Mouse (Mus musculus) skeletal muscle tissue, postnatal 0 days (tissue): ENCODE results near the gene Ppm1f. TPM values are rescaled to one million over a fixed set of nuclear protein-coding genes. Genes with fewer than 3 reads are reported as not detected.

Experiments used
- polyA plus RNA-seq: library from polyadenylated mRNA; unstranded; fragments of >200 nt; fragmentation: Nextera tagmentation; extraction: Ambion mirVana; gene quantifications from 2 replicates; pipeline ENCODE4 v1.2.1, GENCODE M21; 2015

The Ppm1f gene
- polyA plus RNA-seq: 10.4 and 10.7 TPM in 2 replicates

GRCm38 (mm10) chr16:16896382-16897055 lies at the start of gene Ppm1f:
Ppm1f (plus strand) TSS chr16:16896469.

GRCm38 (mm10) chr16:16863978-16864377 lies 32.3 kb upstream of the Ppm1f start, which contains the start of gene Igll1:
Igll1 (minus strand) TSS chr16:16863985.

GRCm38 (mm10) chr16:16870617-16871331 lies 25.5 kb upstream of the Ppm1f start, which contains the start of the genes Top3b and Vpreb1:
Top3b (plus strand) TSS chr16:16870736.
Vpreb1 (minus strand) TSS chr16:16870843.

Other genes starting within 250 kb of the Ppm1f start
- not detected in 2 replicates for gene Olfr19, start 220.1 kb upstream of the Ppm1f start, polyA plus RNA-seq
- gene Spag6l, start 67.0 kb upstream of the Ppm1f start, polyA plus RNA-seq: 0.05 TPM in 1 of 2 replicates, not detected in the other
- gene Igll1, start 32.5 kb upstream of the Ppm1f start, polyA plus RNA-seq: not detected in 2 replicates
- gene Top3b, start 25.7 kb upstream of the Ppm1f start, polyA plus RNA-seq: 28.9 and 29.4 TPM in 2 replicates
- 0.39 and 0.67 TPM in 2 replicates for gene Vpreb1, start 25.6 kb upstream of the Ppm1f start, polyA plus RNA-seq
- gene Mapk1, start 86.9 kb downstream of the Ppm1f start, polyA plus RNA-seq: 91.6 and 99.3 TPM in 2 replicates
- gene Ypel1, start 173.2 kb downstream of the Ppm1f start, polyA plus RNA-seq: 5.3 and 7.5 TPM in 2 replicates
- gene Ppil2, start 214.8 kb downstream of the Ppm1f start, polyA plus RNA-seq: 51.8 and 53.1 TPM in 2 replicates
- gene 2610318N02Rik, start 228.7 kb downstream of the Ppm1f start, polyA plus RNA-seq: 1.2 and 1.7 TPM in 2 replicates
- gene Sdf2l1, start 235.9 kb downstream of the Ppm1f start, polyA plus RNA-seq: 5.9 and 9.9 TPM in 2 replicates
- gene Ydjc, start 248.2 kb downstream of the Ppm1f start, polyA plus RNA-seq: 0.59 and 1.2 TPM in 2 replicates